Mouse (Mus musculus): Measurements from ENCODE around the gene Mad1l1. TPM values are rescaled to one million over a fixed set of nuclear protein-coding genes. Genes with fewer than 3 reads are reported as not detected.
A peak's percentile ranks its signal among the peaks of the same experiment; 100 is the strongest.

Gene Mad1l1
- polyA plus RNA-seq, 1 experiment from 2014 or later = 68.9 TPM

DNA sequence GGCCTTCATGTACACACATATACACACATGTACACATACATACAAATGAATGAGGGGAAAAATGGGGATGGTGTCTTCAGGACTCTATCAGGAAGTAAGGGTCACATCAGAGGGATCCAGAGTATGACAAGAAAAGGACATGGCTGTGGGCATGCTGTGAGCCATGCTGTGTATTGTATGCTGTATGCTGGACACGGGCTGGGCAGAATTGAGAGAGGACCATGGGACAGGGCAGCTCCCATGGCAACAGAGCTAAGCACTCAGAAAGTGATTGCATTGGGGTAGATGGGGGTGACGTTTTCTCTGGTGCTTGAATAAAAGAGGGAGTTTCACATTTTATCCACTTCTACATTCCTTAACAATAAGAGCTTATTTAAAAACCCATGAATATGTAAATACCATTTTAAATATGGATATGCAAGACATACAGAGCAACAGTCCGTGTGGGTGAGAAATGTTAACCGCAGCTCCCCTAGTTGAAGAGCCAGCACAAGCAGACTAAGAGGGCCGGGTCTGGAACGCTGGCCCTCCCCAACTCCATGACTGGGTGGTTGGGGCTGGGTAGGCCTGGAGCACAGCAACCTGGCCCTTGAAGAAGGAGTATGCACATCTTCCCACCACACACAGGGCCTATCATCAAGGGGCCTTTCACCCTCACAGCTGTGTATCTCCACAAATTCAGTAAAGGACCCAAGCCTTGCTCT is 71.8 kb downstream of the Mad1l1 start:
- no peak for DNase-seq (ENCODE audit: low spot score)
- 92% methylated on average over 6 of the region's 6 CpGs for WGBS
- Histone ChIP-seq H3K27me3 (ENCODE audit: low read depth, poor library complexity, severe bottlenecking) (no peaks in the 10 kb centered on the region), H3K4me1 (no peaks in the 10 kb centered on the region), H3K27ac (no peak overlapping the region), H3K9me3 (replicated peaks) (no peaks in the 10 kb centered on the region), H3K36me3 (peaks cover 41% of the 10 kb centered on the region), H3K4me3 (no peak overlapping the region)

DNA sequence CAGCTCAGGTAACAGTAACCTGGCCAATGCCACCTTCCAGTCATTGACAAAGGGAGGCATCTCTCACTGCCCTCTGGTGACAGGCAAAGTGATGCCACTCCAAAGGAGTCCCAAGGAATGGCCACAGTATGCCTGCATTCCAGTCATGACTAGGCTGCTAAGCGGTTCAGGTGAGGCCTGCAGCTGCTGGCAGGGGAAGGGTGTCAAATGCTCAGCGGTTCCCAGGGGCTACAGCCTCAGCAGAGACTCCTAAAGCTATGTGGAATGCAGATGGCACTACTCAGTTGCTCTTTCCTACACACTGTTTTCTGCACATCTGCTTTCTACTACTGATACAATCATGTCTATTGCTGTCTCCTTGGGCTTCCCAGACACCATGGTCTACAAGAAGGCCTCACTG is 73.3 kb downstream of the Mad1l1 start:
- Histone ChIP-seq H3K27ac (no peak overlapping the region), H3K9me3 (replicated peaks) (no peaks in the 10 kb centered on the region), H3K4me1 (no peaks in the 10 kb centered on the region), H3K36me3 (peaks cover 31% of the 10 kb centered on the region), H3K27me3 (ENCODE audit: low read depth, poor library complexity, severe bottlenecking) (no peaks in the 10 kb centered on the region), H3K4me3 (no peak overlapping the region)
- 76% methylated on average over 2 of the region's 2 CpGs for WGBS
- DNase-seq (ENCODE audit: low spot score) = no peak

- peaks cover 8% of the 10 kb centered on the region; the same call in 1 of the 2 replicates for H3K4me1 ChIP-seq
- no peak for DNase-seq (ENCODE audit: low spot score)
- no peak overlapping the region for H3K4me3 ChIP-seq
- no peak overlapping the region for H3K27ac ChIP-seq
- WGBS = 92% methylated on average over 3 of the region's 3 CpGs
- peaks cover 20% of the 10 kb centered on the region; the same call in 1 of the 2 replicates for H3K36me3 ChIP-seq
- no peaks in the 10 kb centered on the region for H3K9me3 ChIP-seq (replicated peaks)
- H3K27me3 ChIP-seq (ENCODE audit: low read depth, poor library complexity, severe bottlenecking) = no peaks in the 10 kb centered on the region
Measured at GRCm38 (mm10) chr5:140240235-140240634, 81.1 kb downstream of the Mad1l1 start.

GRCm38 (mm10) chr5:140238880-140239279 is 82.5 kb downstream of the Mad1l1 start:
- H3K4me1 ChIP-seq = peaks cover 20% of the 10 kb centered on the region
- H3K36me3 ChIP-seq = peaks cover 14% of the 10 kb centered on the region; the same call in 1 of the 2 replicates
- no peak overlapping the region for H3K4me3 ChIP-seq
- H3K9me3 ChIP-seq (replicated peaks) = no peaks in the 10 kb centered on the region
- no peaks in the 10 kb centered on the region for H3K27me3 ChIP-seq (ENCODE audit: low read depth, poor library complexity, severe bottlenecking)
- WGBS = 86% methylated on average over 3 of the region's 3 CpGs
- H3K27ac ChIP-seq = no peak overlapping the region
- DNase-seq (ENCODE audit: low spot score) = no peak

GRCm38 (mm10) chr5:140230818-140231217 is 90.5 kb downstream of the Mad1l1 start:
- DNase-seq (ENCODE audit: low spot score) = no peak

GRCm38 (mm10) chr5:140228306-140228705 is 93.0 kb downstream of the Mad1l1 start:
- H3K4me1 ChIP-seq = peaks cover 13% of the 10 kb centered on the region
- no peak overlapping the region for H3K4me3 ChIP-seq
- H3K36me3 ChIP-seq = peaks cover 14% of the 10 kb centered on the region
- no peaks in the 10 kb centered on the region for H3K27me3 ChIP-seq (ENCODE audit: low read depth, poor library complexity, severe bottlenecking)
- 87% methylated on average over 3 of the region's 3 CpGs for WGBS
- H3K9me3 ChIP-seq (replicated peaks) = no peaks in the 10 kb centered on the region
- no peak overlapping the region for H3K27ac ChIP-seq
- DNase-seq (ENCODE audit: low spot score) = no peak

More at GRCm38 (mm10) chr5:140230818-140231217, 90.5 kb downstream of the Mad1l1 start:
- no peaks in the 10 kb centered on the region for H3K9me3 ChIP-seq (replicated peaks)
- no peaks in the 10 kb centered on the region for H3K27me3 ChIP-seq (ENCODE audit: low read depth, poor library complexity, severe bottlenecking)
- H3K4me3 ChIP-seq = no peak overlapping the region
- H3K36me3 ChIP-seq = peaks cover 16% of the 10 kb centered on the region
- H3K4me1 ChIP-seq = peaks cover 26% of the 10 kb centered on the region
- 96% methylated on average over 6 of the region's 6 CpGs for WGBS
- H3K27ac ChIP-seq = no peak overlapping the region

GRCm38 (mm10) chr5:140226871-140227270 is 94.5 kb downstream of the Mad1l1 start:
- Histone ChIP-seq H3K4me3 (no peak overlapping the region), H3K27me3 (ENCODE audit: low read depth, poor library complexity, severe bottlenecking) (no peaks in the 10 kb centered on the region), H3K9me3 (replicated peaks) (no peaks in the 10 kb centered on the region), H3K27ac (no peak overlapping the region), H3K4me1 (peaks cover 10% of the 10 kb centered on the region; the same call in 1 of the 2 replicates), H3K36me3 (peaks cover 18% of the 10 kb centered on the region)
- WGBS = 86% methylated on average over 3 of the region's 3 CpGs
- DNase-seq (ENCODE audit: low spot score) = no peak

DNA sequence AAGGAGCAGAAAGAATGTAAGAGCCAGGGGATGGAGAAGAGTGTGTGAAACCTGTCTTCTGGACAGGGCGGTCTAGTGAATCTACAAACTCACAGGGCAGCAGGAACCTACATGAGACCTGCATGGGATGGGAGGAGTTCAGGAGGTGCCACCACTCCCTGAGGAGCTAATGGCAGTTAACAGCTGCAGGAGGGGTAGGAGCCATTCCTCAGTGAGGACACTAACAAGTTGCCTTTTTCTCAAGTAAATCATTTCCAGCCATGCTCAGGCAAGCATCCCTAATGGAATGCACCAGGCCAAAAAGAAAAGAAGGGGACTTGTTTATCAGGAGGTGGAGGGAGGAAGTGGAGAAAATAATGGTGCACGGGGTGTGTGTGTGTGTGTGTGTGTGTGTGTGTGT is 95.5 kb downstream of the Mad1l1 start:
- peaks cover 24% of the 10 kb centered on the region for H3K36me3 ChIP-seq
- H3K27me3 ChIP-seq (ENCODE audit: low read depth, poor library complexity, severe bottlenecking) = no peaks in the 10 kb centered on the region
- H3K4me3 ChIP-seq = no peak overlapping the region
- no peaks in the 10 kb centered on the region for H3K9me3 ChIP-seq (replicated peaks)
- H3K4me1 ChIP-seq = peaks cover 14% of the 10 kb centered on the region; the same call in 1 of the 2 replicates
- DNase-seq (ENCODE audit: low spot score) = no peak
- no peak overlapping the region for H3K27ac ChIP-seq
- WGBS = 85% methylated on average over 2 of the region's 2 CpGs

GRCm38 (mm10) chr5:140225103-140225502 is 96.2 kb downstream of the Mad1l1 start:
- H3K27ac ChIP-seq = no peak overlapping the region
- DNase-seq (ENCODE audit: low spot score) = no peak
- H3K4me1 ChIP-seq = peaks cover 14% of the 10 kb centered on the region; the same call in 1 of the 2 replicates
- H3K36me3 ChIP-seq = peaks cover 24% of the 10 kb centered on the region
- H3K27me3 ChIP-seq (ENCODE audit: low read depth, poor library complexity, severe bottlenecking) = no peaks in the 10 kb centered on the region
- 96% methylated on average over 2 of the region's 2 CpGs for WGBS
- H3K9me3 ChIP-seq (replicated peaks) = no peaks in the 10 kb centered on the region
- no peak overlapping the region for H3K4me3 ChIP-seq

DNA sequence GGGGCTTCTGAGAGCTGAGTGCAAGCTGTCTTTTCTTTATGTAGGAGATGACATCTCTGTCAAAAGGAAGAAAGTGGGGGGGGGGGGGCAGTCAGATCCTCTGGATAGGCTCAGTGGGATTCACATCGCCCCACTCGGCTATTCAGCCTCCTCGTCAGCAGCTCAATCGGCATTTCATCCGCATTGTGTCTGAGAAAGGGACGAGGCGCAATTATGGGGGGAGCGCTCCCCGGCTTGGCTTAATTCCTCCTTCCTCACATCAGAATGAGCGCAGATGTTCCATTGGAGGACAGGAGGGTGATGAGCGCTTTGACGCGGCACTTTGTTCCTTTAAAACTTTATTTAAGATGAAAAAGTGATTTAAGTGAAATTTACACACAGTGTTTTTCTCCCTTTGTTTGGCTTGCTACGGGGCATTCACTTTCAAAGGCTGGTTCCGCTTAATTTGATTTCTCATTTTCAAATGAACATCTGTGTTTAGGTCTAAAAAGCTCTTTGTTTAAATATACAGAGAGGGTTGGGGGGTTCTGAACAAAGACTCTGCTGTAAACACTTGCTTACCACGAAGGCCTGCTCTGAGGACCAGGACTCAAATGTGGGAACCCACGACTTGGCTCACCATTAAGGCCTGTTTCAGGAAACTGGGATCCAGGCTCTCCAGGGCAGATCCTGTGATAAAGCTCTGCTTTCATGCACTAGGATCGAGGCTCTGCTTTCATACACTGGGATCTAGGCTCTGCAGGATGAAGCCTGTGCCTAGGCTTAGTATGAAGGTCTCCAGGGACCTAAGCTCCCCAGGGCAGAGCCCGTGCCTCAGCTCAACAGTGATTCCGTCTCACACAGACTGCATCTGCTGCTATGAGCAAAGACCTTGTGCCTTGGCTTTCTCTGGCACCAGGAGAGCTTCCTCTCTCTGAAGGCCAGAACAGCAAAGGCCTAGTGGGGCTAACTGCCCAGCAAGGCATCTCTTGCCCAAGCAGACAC is 98.0 kb downstream of the Mad1l1 start:
- no peaks in the 10 kb centered on the region for H3K9me3 ChIP-seq (replicated peaks)
- DNase-seq (ENCODE audit: low spot score) = no peak
- H3K36me3 ChIP-seq = peaks cover 13% of the 10 kb centered on the region
- peak overlapping the region; percentile 58 for H3K27ac ChIP-seq
- no peak overlapping the region for H3K4me3 ChIP-seq
- H3K4me1 ChIP-seq = peaks cover 14% of the 10 kb centered on the region; the same call in 1 of the 2 replicates
- WGBS = 88% methylated on average over 20 of the region's 20 CpGs
- H3K27me3 ChIP-seq (ENCODE audit: low read depth, poor library complexity, severe bottlenecking) = no peaks in the 10 kb centered on the region

GRCm38 (mm10) chr5:140221016-140221650 is 100.2 kb downstream of the Mad1l1 start:
- H3K27ac ChIP-seq = no peak overlapping the region
- H3K9me3 ChIP-seq (replicated peaks) = no peaks in the 10 kb centered on the region
- no peaks in the 10 kb centered on the region for H3K27me3 ChIP-seq (ENCODE audit: low read depth, poor library complexity, severe bottlenecking)
- DNase-seq (ENCODE audit: low spot score) = no peak
- H3K36me3 ChIP-seq = peaks cover 10% of the 10 kb centered on the region; the same call in 1 of the 2 replicates
- H3K4me1 ChIP-seq = peaks cover 11% of the 10 kb centered on the region; the same call in 1 of the 2 replicates
- no peak overlapping the region for H3K4me3 ChIP-seq
- WGBS = 87% methylated on average over 3 of the region's 3 CpGs

DNA sequence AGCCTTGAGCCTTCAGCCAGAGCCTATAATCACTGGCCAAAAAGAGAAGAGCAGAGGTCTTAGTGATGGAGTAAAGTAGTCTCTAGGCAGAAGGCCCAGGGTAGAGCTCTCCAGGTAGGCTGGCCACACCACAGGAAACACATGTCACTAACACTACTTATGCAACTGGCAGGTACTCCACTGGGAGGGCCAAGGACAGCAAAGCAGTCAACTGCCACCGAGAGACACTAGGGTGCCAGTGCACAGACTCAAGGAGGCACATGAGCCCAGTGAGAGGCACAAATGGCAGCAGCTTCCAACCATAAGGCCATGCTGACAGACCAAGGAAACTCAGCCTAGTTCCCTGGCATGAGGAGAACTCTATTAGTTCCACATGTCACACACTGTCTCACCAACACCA is 102.1 kb downstream of the Mad1l1 start:
- WGBS = 81% methylated on average over 1 of the region's 1 CpGs
- Histone ChIP-seq H3K36me3 (peaks cover 10% of the 10 kb centered on the region; the same call in 1 of the 2 replicates), H3K27ac (no peak overlapping the region), H3K4me1 (peaks cover 6% of the 10 kb centered on the region; the same call in 1 of the 2 replicates), H3K4me3 (no peak overlapping the region), H3K27me3 (ENCODE audit: low read depth, poor library complexity, severe bottlenecking) (no peaks in the 10 kb centered on the region), H3K9me3 (replicated peaks) (no peaks in the 10 kb centered on the region)
- DNase-seq (ENCODE audit: low spot score) = no peak
